Mouse (Mus musculus) G1E (cell line): ENCODE data around the gene Epha5. TPM values are rescaled to one million over a fixed set of nuclear protein-coding genes. Genes with fewer than 3 reads are reported as not detected.

ENCODE experiments used
- ATAC-seq: 2 replicates; pipeline ENCODE4 v1.8.0; 2016; ENCODE audit warnings: mild to moderate bottlenecking; ENCODE audit not compliant: insufficient number of reproducible peaks, poor library complexity, low FRiP score, severe bottlenecking; ENCODE audit errors: extremely low read depth
- DNase-seq: peaks from one replicate; pipeline ENCODE4 v3.0.0; 2012; ENCODE audit warnings: low spot score
- H3K27me3 ChIP-seq: 2 replicates; pipeline ENCODE4 v1.6.1; 2012; ENCODE audit warnings: mild to moderate bottlenecking, low read length, inconsistent platforms; ENCODE audit not compliant: insufficient read depth
- H3K36me3 ChIP-seq: replicated peaks from 2 replicates; pipeline ENCODE3; 2012; ENCODE audit warnings: mild to moderate bottlenecking, inconsistent platforms
- H3K4me1 ChIP-seq: 2 replicates; pipeline ENCODE4 v1.6.1; 2012; ENCODE audit warnings: low read depth, low read length, inconsistent platforms, mixed read lengths; ENCODE audit not compliant: insufficient read depth
- H3K4me3 ChIP-seq: 2 replicates; pipeline ENCODE4 v1.5.1; 2012; ENCODE audit warnings: low read depth, mild to moderate bottlenecking, inconsistent platforms, low read length, moderate library complexity, mixed read lengths
- H3K9me3 ChIP-seq: replicated peaks from 2 replicates; pipeline ENCODE4 v1.6.1; 2012; ENCODE audit warnings: inconsistent platforms
- CTCF ChIP-seq: IDR thresholded peaks from 2 replicates; pipeline ENCODE4 v1.5.1; 2012; ENCODE audit warnings: low read depth, low read length, inconsistent platforms, mixed read lengths
- GATA1 ChIP-seq: IDR thresholded peaks from 2 replicates; pipeline ENCODE4 v1.6.1; 2012; ENCODE audit warnings: borderline replicate concordance, low read length, inconsistent platforms, mixed read lengths
- GATA2 ChIP-seq: IDR thresholded peaks from 2 replicates; pipeline ENCODE4 v1.6.1; 2012; ENCODE audit warnings: low read depth, low read length, inconsistent platforms, borderline replicate concordance
- POLR2AphosphoS5 ChIP-seq: IDR thresholded peaks from 2 replicates; pipeline ENCODE4 v1.6.1; 2012; ENCODE audit warnings: low read depth, low read length, inconsistent platforms; ENCODE audit not compliant: insufficient replicate concordance
- TAL1 ChIP-seq: conservative IDR thresholded peaks from 2 replicates; pipeline ENCODE4 v1.6.1; 2012; ENCODE audit warnings: low read depth, low read length, inconsistent platforms, mixed read lengths
- polyA plus RNA-seq: library from polyadenylated mRNA; stranded (reverse); fragments of >175 nt; gene quantifications from 2 replicates; pipeline ENCODE4 v1.2.3, GENCODE M21; 2012
- total RNA-seq, 2 experiments: library from RNA; stranded (forward) in 1 of 2; stranded (reverse) in 1 of 2; fragments of 200-1000 nt in 1 of 2; fragments of >200 nt in 1 of 2; fragmentation: Nextera tagmentation in 1 of 2; gene quantifications; 2 replicates each; pipeline ENCODE4 v1.2.3; 2014 to 2017

The Epha5 gene
- total and polyA plus RNA-seq, 3 experiments: 0.22 TPM; not detected in 2

- ATAC-seq (no peak), DNase-seq (no peak)
- H3K4me1 ChIP-seq: no peaks in the 10 kb centered on the region
- no peak overlapping the region for H3K4me3 ChIP-seq
- no peaks in the 10 kb centered on the region for H3K27me3 ChIP-seq
- 0 out of 2 replicates have a peak, but pooled peaks cover 1% of the 10 kb centered on the region for H3K9me3 ChIP-seq
- H3K36me3 ChIP-seq: no peaks in the 10 kb centered on the region
- TF ChIP-seq GATA2 (no peak), CTCF (no peak), GATA1 (no peak), TAL1 (no peak), POLR2AphosphoS5 (no peak)
Observed at GRCm38 (mm10) chr5:84276996-84277395, 140.2 kb downstream of the Epha5 start.

GRCm38 (mm10) chr5:84265407-84265806 is 151.8 kb downstream of the Epha5 start:
- ATAC-seq: no peak

GRCm38 (mm10) chr5:84263999-84264398 is 153.2 kb downstream of the Epha5 start:
- ATAC-seq (no peak), DNase-seq (no peak)
- no peaks in the 10 kb centered on the region for H3K9me3 ChIP-seq
- no peaks in the 10 kb centered on the region for H3K36me3 ChIP-seq
- TF ChIP-seq TAL1 (no peak), CTCF (no peak), GATA2 (no peak), POLR2AphosphoS5 (no peak), GATA1 (no peak)
- H3K4me3 ChIP-seq: no peak overlapping the region
- no peaks in the 10 kb centered on the region for H3K4me1 ChIP-seq
- H3K27me3 ChIP-seq: no peaks in the 10 kb centered on the region

More at GRCm38 (mm10) chr5:84265407-84265806, 151.8 kb downstream of the Epha5 start:
- Histone ChIP-seq H3K4me1 (no peaks in the 10 kb centered on the region), H3K27me3 (no peaks in the 10 kb centered on the region), H3K36me3 (no peaks in the 10 kb centered on the region), H3K4me3 (no peak overlapping the region), H3K9me3 (no peaks in the 10 kb centered on the region)
- TF ChIP-seq CTCF (no peak), POLR2AphosphoS5 (no peak), TAL1 (no peak), GATA2 (no peak), GATA1 (no peak)
- DNase-seq: no peak

- no peak for ATAC-seq
Observed at GRCm38 (mm10) chr5:84229971-84230370, 187.2 kb downstream of the Epha5 start.

GRCm38 (mm10) chr5:84208609-84209008 is 208.6 kb downstream of the Epha5 start:
- H3K4me3 ChIP-seq: no peak overlapping the region
- no peak for DNase-seq
- H3K27me3 ChIP-seq: no peaks in the 10 kb centered on the region
- H3K9me3 ChIP-seq: no peaks in the 10 kb centered on the region
- no peak for ATAC-seq
- no peaks in the 10 kb centered on the region for H3K4me1 ChIP-seq
- no peak for TF ChIP-seq GATA1
- TF ChIP-seq GATA2: no peak
- no peak for TF ChIP-seq POLR2AphosphoS5
- TF ChIP-seq CTCF: no peak
- TF ChIP-seq TAL1: no peak
- H3K36me3 ChIP-seq: no peaks in the 10 kb centered on the region

More at GRCm38 (mm10) chr5:84229971-84230370, 187.2 kb downstream of the Epha5 start:
- no peak overlapping the region for H3K4me3 ChIP-seq
- no peaks in the 10 kb centered on the region for H3K27me3 ChIP-seq
- DNase-seq: no peak
- no peaks in the 10 kb centered on the region for H3K36me3 ChIP-seq
- no peaks in the 10 kb centered on the region for H3K4me1 ChIP-seq
- TF ChIP-seq GATA1 (no peak), POLR2AphosphoS5 (no peak), GATA2 (no peak), TAL1 (no peak), CTCF (no peak)
- H3K9me3 ChIP-seq: peaks cover 3% of the 10 kb centered on the region; the same call in 1 of the 2 replicates

GRCm38 (mm10) chr5:84193348-84193747 is 223.8 kb downstream of the Epha5 start:
- ATAC-seq (no peak), DNase-seq (no peak)
- TF ChIP-seq GATA2: no peak
- TF ChIP-seq CTCF: no peak
- TF ChIP-seq POLR2AphosphoS5: no peak
- TF ChIP-seq TAL1: no peak

GRCm38 (mm10) chr5:84184189-84184588 is 233.0 kb downstream of the Epha5 start:
- H3K4me3 ChIP-seq: no peak overlapping the region
- no peak for ATAC-seq

More at GRCm38 (mm10) chr5:84193348-84193747, 223.8 kb downstream of the Epha5 start:
- Histone ChIP-seq H3K36me3 (no peaks in the 10 kb centered on the region), H3K4me3 (no peak overlapping the region), H3K4me1 (no peaks in the 10 kb centered on the region), H3K27me3 (no peaks in the 10 kb centered on the region), H3K9me3 (no peaks in the 10 kb centered on the region)

More at GRCm38 (mm10) chr5:84184189-84184588, 233.0 kb downstream of the Epha5 start:
- no peak for DNase-seq
- Histone ChIP-seq H3K27me3 (no peaks in the 10 kb centered on the region), H3K9me3 (no peaks in the 10 kb centered on the region), H3K36me3 (no peaks in the 10 kb centered on the region), H3K4me1 (no peaks in the 10 kb centered on the region)
- TF ChIP-seq POLR2AphosphoS5: no peak
- no peak for TF ChIP-seq CTCF
- TF ChIP-seq TAL1: no peak
- no peak for TF ChIP-seq GATA2
- no peak for TF ChIP-seq GATA1
